Mouse (Mus musculus) testis, adult 2 months (tissue): ENCODE results near the gene Arid2.

Source experiments
- CTCF ChIP-seq: fragments of 200-500 bp; IDR thresholded peaks from 2 replicates; pipeline ENCODE4 v1.5.1; 2012; ENCODE audit warnings: low read depth, mild to moderate bottlenecking, inconsistent platforms, low read length, moderate library complexity; ENCODE audit not compliant: control insufficient read depth, insufficient read depth, insufficient replicate concordance
- POLR2A ChIP-seq: fragments of 200-500 bp; IDR thresholded peaks from 2 replicates; pipeline ENCODE4 v1.6.1; 2012; ENCODE audit warnings: low read depth, mild to moderate bottlenecking, inconsistent platforms, low read length, moderate library complexity; ENCODE audit not compliant: control insufficient read depth

GRCm38 (mm10) chr15:96275198-96275597 is 12.1 kb upstream of the Arid2 start:
- TF ChIP-seq CTCF (no peak), POLR2A (no peak)
